Mouse (Mus musculus): ENCODE results near the gene Itpkc. TPM values are rescaled to one million over a fixed set of nuclear protein-coding genes. Genes with fewer than 3 reads are reported as not detected.
"Not testable (repeated sequence)": the region's sequence is repeated elsewhere in the genome, so short reads cannot be mapped to it uniquely, and the experiment has no call there.

The Itpkc gene
- polyA plus RNA-seq, 1 experiment = 12.4 TPM

DNA sequence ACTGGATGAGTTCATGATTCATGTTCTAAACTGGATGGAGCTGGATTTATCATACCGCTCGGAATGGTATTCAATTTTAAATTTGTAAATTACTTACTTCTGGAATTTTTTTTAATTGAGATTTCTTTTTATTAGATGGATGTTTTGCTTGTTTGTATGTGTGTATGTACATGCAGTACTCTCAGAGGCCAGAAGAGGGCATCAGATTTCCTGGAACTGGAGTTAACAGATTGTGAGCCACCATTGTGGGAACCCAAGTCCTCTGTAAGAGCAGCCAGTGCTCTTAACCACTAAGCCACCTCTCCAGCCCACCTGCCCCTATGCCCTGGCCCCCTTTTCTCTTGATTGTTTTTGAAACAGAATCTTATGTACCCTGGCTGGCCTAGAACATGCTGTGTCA is 20.7 kb upstream of the Itpkc start:
- H3K27me3 ChIP-seq (ENCODE audit: control insufficient read depth, insufficient read depth, low read length) = no peaks in the 10 kb centered on the region
- DNase-seq = no peak
- H3K27ac ChIP-seq (ENCODE audit: control insufficient read depth, insufficient read depth, low read length) = no peak overlapping the region
- WGBS = 99% methylated on average over 2 of the region's 2 CpGs
- H3K36me3 ChIP-seq (ENCODE audit: control insufficient read depth, insufficient read depth, low read length) = no peaks in the 10 kb centered on the region
- no peak overlapping the region for H3K4me3 ChIP-seq (ENCODE audit: control insufficient read depth, insufficient read depth, low read length)
- TF ChIP-seq POLR2A (IDR thresholded peaks at IDR 0.05; ENCODE audit: control insufficient read depth, extremely low read depth, insufficient read depth, low read length, poor library complexity) (no peak), CTCF (IDR thresholded peaks at IDR 0.05; ENCODE audit: borderline replicate concordance, control insufficient read depth, extremely low read depth, insufficient read depth, low read length, poor library complexity) (no peak)
- H3K4me1 ChIP-seq (replicated peaks; ENCODE audit: control insufficient read depth, insufficient read depth, low read length) = no peaks in the 10 kb centered on the region

GRCm38 (mm10) chr7:27244088-27244487 is 15.6 kb upstream of the Itpkc start:
- not testable (repeated sequence) for H3K4me1 ChIP-seq (replicated peaks; ENCODE audit: control insufficient read depth, insufficient read depth, low read length); H3K36me3 ChIP-seq (ENCODE audit: control insufficient read depth, insufficient read depth, low read length); H3K27me3 ChIP-seq (ENCODE audit: control insufficient read depth, insufficient read depth, low read length); H3K4me3 ChIP-seq (ENCODE audit: control insufficient read depth, insufficient read depth, low read length); H3K27ac ChIP-seq (ENCODE audit: control insufficient read depth, insufficient read depth, low read length)
- 93% methylated on average over 2 of the region's 2 CpGs for WGBS
- DNase-seq = peak; percentile 42

GRCm38 (mm10) chr7:27243211-27243610 is 14.8 kb upstream of the Itpkc start:
- WGBS = 96% methylated on average over 8 of the region's 8 CpGs
- Histone ChIP-seq H3K36me3 (ENCODE audit: control insufficient read depth, insufficient read depth, low read length) (no peaks in the 10 kb centered on the region; the same call in 1 of the 2 replicates), H3K27me3 (ENCODE audit: control insufficient read depth, insufficient read depth, low read length) (no peaks in the 10 kb centered on the region)

GRCm38 (mm10) chr7:27238568-27238967 is 10.1 kb upstream of the Itpkc start:
- WGBS = 96% methylated on average over 5 of the region's 5 CpGs
- Histone ChIP-seq H3K4me1 (replicated peaks; ENCODE audit: control insufficient read depth, insufficient read depth, low read length) (peaks cover 3% of the 10 kb centered on the region), H3K27me3 (ENCODE audit: control insufficient read depth, insufficient read depth, low read length) (no peaks in the 10 kb centered on the region), H3K4me3 (ENCODE audit: control insufficient read depth, insufficient read depth, low read length) (no peak overlapping the region), H3K27ac (ENCODE audit: control insufficient read depth, insufficient read depth, low read length) (no peak overlapping the region), H3K36me3 (ENCODE audit: control insufficient read depth, insufficient read depth, low read length) (no peaks in the 10 kb centered on the region; the same call in 1 of the 2 replicates)
- no peak for DNase-seq
- TF ChIP-seq CTCF (IDR thresholded peaks at IDR 0.05; ENCODE audit: borderline replicate concordance, control insufficient read depth, extremely low read depth, insufficient read depth, low read length, poor library complexity) (no peak), POLR2A (IDR thresholded peaks at IDR 0.05; ENCODE audit: control insufficient read depth, extremely low read depth, insufficient read depth, low read length, poor library complexity) (no peak)

More at GRCm38 (mm10) chr7:27243211-27243610, 14.8 kb upstream of the Itpkc start:
- no peaks in the 10 kb centered on the region for H3K4me1 ChIP-seq (replicated peaks; ENCODE audit: control insufficient read depth, insufficient read depth, low read length)
- TF ChIP-seq CTCF (IDR thresholded peaks at IDR 0.05; ENCODE audit: borderline replicate concordance, control insufficient read depth, extremely low read depth, insufficient read depth, low read length, poor library complexity) = no peak
- no peak for TF ChIP-seq POLR2A (IDR thresholded peaks at IDR 0.05; ENCODE audit: control insufficient read depth, extremely low read depth, insufficient read depth, low read length, poor library complexity)
- no peak for DNase-seq
- H3K4me3 ChIP-seq (ENCODE audit: control insufficient read depth, insufficient read depth, low read length) = no peak overlapping the region
- H3K27ac ChIP-seq (ENCODE audit: control insufficient read depth, insufficient read depth, low read length) = no peak overlapping the region

- 99% methylated on average over 2 of the region's 2 CpGs for WGBS
- peaks cover 8% of the 10 kb centered on the region for H3K4me1 ChIP-seq (replicated peaks; ENCODE audit: control insufficient read depth, insufficient read depth, low read length)
- H3K4me3 ChIP-seq (ENCODE audit: control insufficient read depth, insufficient read depth, low read length) = no peak overlapping the region
- H3K27ac ChIP-seq (ENCODE audit: control insufficient read depth, insufficient read depth, low read length) = no peak overlapping the region
- no peaks in the 10 kb centered on the region for H3K27me3 ChIP-seq (ENCODE audit: control insufficient read depth, insufficient read depth, low read length)
- no peak for DNase-seq
- H3K36me3 ChIP-seq (ENCODE audit: control insufficient read depth, insufficient read depth, low read length) = no peaks in the 10 kb centered on the region; the same call in 1 of the 2 replicates
- TF ChIP-seq CTCF (IDR thresholded peaks at IDR 0.05; ENCODE audit: borderline replicate concordance, control insufficient read depth, extremely low read depth, insufficient read depth, low read length, poor library complexity) (no peak), POLR2A (IDR thresholded peaks at IDR 0.05; ENCODE audit: control insufficient read depth, extremely low read depth, insufficient read depth, low read length, poor library complexity) (no peak)
Observed at GRCm38 (mm10) chr7:27237527-27237926, 9.1 kb upstream of the Itpkc start.

- peaks cover 10% of the 10 kb centered on the region for H3K4me1 ChIP-seq (replicated peaks; ENCODE audit: control insufficient read depth, insufficient read depth, low read length)
- 99% methylated on average over 2 of the region's 2 CpGs for WGBS
- no peak for DNase-seq
- no peak overlapping the region for H3K27ac ChIP-seq (ENCODE audit: control insufficient read depth, insufficient read depth, low read length)
- no peaks in the 10 kb centered on the region for H3K27me3 ChIP-seq (ENCODE audit: control insufficient read depth, insufficient read depth, low read length)
- H3K4me3 ChIP-seq (ENCODE audit: control insufficient read depth, insufficient read depth, low read length) = no peak overlapping the region
- H3K36me3 ChIP-seq (ENCODE audit: control insufficient read depth, insufficient read depth, low read length) = no peaks in the 10 kb centered on the region; the same call in 1 of the 2 replicates
- no peak for TF ChIP-seq CTCF (IDR thresholded peaks at IDR 0.05; ENCODE audit: borderline replicate concordance, control insufficient read depth, extremely low read depth, insufficient read depth, low read length, poor library complexity)
- TF ChIP-seq POLR2A (IDR thresholded peaks at IDR 0.05; ENCODE audit: control insufficient read depth, extremely low read depth, insufficient read depth, low read length, poor library complexity) = no peak
Observed at GRCm38 (mm10) chr7:27235726-27236125, 7.3 kb upstream of the Itpkc start.

GRCm38 (mm10) chr7:27233300-27233699 is 4.8 kb upstream of the Itpkc start:
- no peaks in the 10 kb centered on the region for H3K27me3 ChIP-seq (ENCODE audit: control insufficient read depth, insufficient read depth, low read length)
- WGBS = 14% methylated on average over 6 of the region's 6 CpGs
- H3K4me3 ChIP-seq (ENCODE audit: control insufficient read depth, insufficient read depth, low read length) = peak overlapping the region; percentile 54
- DNase-seq = no peak
- no peaks in the 10 kb centered on the region for H3K36me3 ChIP-seq (ENCODE audit: control insufficient read depth, insufficient read depth, low read length)
- TF ChIP-seq POLR2A (IDR thresholded peaks at IDR 0.05; ENCODE audit: control insufficient read depth, extremely low read depth, insufficient read depth, low read length, poor library complexity) = no peak
- no peak for TF ChIP-seq CTCF (IDR thresholded peaks at IDR 0.05; ENCODE audit: borderline replicate concordance, control insufficient read depth, extremely low read depth, insufficient read depth, low read length, poor library complexity)
- peaks cover 13% of the 10 kb centered on the region for H3K4me1 ChIP-seq (replicated peaks; ENCODE audit: control insufficient read depth, insufficient read depth, low read length)
- no peak overlapping the region for H3K27ac ChIP-seq (ENCODE audit: control insufficient read depth, insufficient read depth, low read length)

Data from thymus, adult 2 months (tissue).